Mouse (Mus musculus) telencephalon, adult 2 months (tissue): ENCODE measurements at regions not wholly inside any gene's neighbourhood (a gene's known extent, or its start where the extent isn't known, plus 50 kb on each side); places are given as distances from the start of the nearest gene placed in this dataset.

ENCODE experiments used
- DNase-seq: peaks from one replicate; pipeline ENCODE4 v3.0.0-alpha.2; 2011; ENCODE audit warnings: low read depth, low spot score

GRCm38 (mm10) chr10:66433490-66433889 lies 662.4 kb upstream of the Jmjd1c start:
- DNase-seq, result peak; percentile 71

DNA sequence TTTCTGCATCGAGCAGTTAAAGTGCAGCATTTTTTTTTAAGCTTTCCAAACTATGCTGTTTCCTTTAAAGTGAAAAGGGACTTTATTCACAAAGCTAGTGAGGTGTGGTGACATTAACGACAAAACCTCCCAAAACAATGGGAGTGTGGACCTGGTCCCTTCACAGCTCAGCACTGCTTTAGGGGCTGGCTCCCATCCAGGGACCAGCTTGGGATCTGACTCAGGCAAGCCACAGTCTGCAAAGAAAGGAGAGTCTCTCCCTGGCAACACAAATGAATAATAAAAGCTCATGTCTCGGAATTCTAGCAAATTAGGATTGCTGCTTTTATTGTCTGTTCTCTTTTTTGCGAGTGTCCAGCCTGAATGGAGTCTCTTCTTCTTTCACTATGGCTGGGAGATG lies 625.2 kb upstream of the Jmjd1c start:
- no peak for DNase-seq

GRCm38 (mm10) chr10:66472038-66472437 lies 623.9 kb upstream of the Jmjd1c start:
- no peak for DNase-seq

- no peak for DNase-seq
Observed at GRCm38 (mm10) chr10:66475187-66475735, 620.7 kb upstream of the Jmjd1c start.

DNA sequence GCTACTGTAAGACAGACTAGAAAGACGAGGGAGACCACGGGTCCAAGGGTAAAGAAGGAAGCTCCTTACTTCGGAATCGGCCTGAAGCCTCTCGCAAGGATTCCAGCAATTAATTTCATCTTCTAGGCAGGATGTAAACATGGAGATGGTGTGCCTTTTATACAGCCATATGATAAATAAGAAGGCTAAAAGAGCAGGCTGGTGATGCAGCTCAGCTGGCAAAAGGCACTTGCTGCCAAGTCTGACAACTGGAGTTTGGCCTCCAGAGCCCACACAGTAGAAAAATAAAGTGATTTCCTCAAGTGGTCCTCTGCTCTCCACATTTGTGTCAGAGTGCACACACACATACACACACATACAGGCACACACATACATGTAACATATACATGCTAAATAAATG lies 605.1 kb upstream of the Jmjd1c start:
- no peak for DNase-seq

DNA sequence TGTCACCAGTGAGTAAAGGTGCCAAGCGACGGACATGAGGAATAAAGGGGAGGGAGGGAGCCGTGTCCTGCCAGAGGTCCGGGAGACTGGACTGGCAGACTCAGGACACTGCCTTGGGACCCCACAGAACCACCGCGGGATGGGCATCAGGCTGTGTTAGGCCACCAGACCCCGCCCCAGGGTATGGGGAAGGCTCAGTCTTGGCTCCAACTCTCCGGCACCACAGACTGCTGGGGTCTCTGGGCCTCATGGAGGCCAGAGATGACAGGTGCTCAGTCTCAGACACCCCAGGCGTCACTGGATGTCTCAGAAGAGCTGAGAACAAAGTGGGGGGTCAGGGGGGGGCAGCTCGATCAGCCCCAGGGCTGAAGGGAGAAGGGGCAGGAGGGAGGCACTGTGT lies 604.1 kb upstream of the Jmjd1c start:
- DNase-seq, result no peak

- DNase-seq, result no peak
Observed at GRCm38 (mm10) chr10:66539846-66540245, 556.1 kb upstream of the Jmjd1c start.

GRCm38 (mm10) chr10:66546656-66547055 lies 549.3 kb upstream of the Jmjd1c start:
- DNase-seq, result peak; percentile 18

DNA sequence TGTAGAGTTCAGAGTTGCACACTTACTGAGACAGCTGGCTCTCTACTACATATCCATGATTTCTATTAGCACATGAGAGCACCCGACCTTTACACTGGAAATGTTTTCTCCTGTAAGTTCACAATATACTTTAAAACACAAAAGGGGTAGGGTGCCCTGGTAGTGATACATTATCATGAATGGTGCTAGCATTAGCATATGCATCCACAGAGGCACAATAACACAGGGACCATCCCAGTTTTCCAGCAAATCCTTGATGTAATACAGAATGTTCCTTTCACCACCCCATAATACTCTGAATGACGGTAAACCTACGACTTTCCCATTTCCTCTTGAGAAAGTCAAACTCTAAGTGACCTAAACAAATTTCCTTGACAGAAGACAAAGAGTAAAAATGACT lies 548.3 kb upstream of the Jmjd1c start:
- DNase-seq, result no peak

- DNase-seq, result no peak
Observed at GRCm38 (mm10) chr10:66548073-66548472, 547.9 kb upstream of the Jmjd1c start.

DNA sequence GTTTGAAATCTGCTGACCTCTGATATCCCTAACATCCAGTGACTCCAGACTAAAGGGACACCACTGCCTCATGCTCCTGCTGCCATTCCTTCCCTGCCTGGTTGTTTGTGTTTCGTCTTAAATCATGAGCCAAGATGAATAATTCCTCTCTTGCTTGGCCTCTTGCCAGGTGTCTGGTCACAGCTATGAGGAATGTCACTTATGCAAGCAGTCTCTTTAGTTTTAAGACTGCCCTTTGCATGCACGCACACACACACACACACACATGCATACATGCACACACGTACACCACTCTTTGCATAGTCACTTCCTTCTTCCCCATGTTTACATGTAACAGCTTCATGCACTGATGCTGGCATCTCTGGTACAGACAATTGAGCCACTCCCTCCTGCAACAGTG lies 543.0 kb upstream of the Jmjd1c start:
- DNase-seq, result no peak

- DNase-seq, result no peak
Observed at GRCm38 (mm10) chr10:66554259-66554658, 541.7 kb upstream of the Jmjd1c start.

- DNase-seq, result no peak
Observed at GRCm38 (mm10) chr10:66558097-66558840, 537.7 kb upstream of the Jmjd1c start.

DNA sequence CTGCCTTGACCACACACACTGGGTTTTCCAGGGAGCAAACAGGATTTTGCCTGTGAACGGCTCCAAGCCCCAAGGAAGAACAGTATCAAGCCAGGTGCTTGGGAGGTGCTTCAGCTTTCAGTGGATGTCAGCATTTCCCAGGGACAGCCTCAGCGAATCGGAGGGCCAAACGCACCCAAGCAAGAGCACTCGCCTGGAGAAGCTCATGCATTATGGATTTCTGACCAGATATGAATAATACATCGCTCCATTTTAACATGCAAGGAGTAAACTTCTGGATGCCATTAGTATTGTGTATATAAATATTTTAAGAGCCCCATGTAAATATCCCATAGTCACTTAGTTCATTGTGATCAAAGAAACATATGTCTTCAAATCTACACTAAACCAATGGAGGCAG lies 530.6 kb upstream of the Jmjd1c start:
- no peak for DNase-seq

GRCm38 (mm10) chr10:66574846-66575535 lies 520.9 kb upstream of the Jmjd1c start:
- DNase-seq, result peak; percentile 41

DNA sequence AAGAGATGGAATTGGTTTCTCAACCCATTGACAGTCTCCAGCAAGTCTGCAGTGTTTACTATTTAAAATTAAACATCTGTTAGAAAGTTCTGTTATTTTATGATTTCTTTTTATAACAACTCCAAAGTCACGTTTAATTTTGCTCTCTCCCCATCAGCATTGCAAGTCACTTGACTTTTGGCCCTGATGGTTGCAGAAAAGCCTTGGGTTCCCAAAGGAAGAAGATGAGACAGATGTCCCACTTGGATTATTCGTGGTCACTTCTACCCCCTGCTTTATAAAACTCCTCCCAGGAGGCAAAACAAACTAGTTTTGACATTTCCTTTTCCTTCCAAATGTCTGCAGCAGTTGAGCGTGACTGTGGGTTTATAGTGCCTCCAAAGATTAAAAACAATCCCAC lies 502.9 kb upstream of the Jmjd1c start:
- DNase-seq, result no peak

- no peak for DNase-seq
Observed at GRCm38 (mm10) chr10:66593506-66593905, 502.4 kb upstream of the Jmjd1c start.

- DNase-seq, result peak; percentile 38
Observed at GRCm38 (mm10) chr10:66597952-66598351, 498.0 kb upstream of the Jmjd1c start.

DNA sequence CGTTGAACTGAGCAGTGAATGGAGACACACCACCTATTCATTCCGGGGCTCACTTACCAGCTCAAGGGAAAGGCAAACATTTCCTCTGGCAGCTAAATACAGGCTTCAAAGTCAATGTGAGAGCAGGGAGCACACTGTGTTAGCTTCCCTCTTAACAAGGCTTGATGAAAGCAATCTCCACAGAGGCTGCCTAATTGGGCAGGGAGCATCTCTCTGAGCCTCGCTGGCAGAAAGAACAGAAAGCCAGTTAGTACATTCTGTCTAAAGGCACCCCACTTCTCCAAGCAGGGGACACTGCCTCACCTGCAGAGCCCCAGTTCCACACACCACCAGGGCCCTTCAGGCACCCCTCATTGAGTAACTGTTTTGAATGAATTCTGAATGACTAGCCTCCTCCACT lies 488.8 kb upstream of the Jmjd1c start:
- no peak for DNase-seq

- DNase-seq, result no peak
Observed at GRCm38 (mm10) chr10:66616280-66616679, 479.6 kb upstream of the Jmjd1c start.

- DNase-seq, result no peak
Observed at GRCm38 (mm10) chr10:66630996-66631395, 464.9 kb upstream of the Jmjd1c start.

DNA sequence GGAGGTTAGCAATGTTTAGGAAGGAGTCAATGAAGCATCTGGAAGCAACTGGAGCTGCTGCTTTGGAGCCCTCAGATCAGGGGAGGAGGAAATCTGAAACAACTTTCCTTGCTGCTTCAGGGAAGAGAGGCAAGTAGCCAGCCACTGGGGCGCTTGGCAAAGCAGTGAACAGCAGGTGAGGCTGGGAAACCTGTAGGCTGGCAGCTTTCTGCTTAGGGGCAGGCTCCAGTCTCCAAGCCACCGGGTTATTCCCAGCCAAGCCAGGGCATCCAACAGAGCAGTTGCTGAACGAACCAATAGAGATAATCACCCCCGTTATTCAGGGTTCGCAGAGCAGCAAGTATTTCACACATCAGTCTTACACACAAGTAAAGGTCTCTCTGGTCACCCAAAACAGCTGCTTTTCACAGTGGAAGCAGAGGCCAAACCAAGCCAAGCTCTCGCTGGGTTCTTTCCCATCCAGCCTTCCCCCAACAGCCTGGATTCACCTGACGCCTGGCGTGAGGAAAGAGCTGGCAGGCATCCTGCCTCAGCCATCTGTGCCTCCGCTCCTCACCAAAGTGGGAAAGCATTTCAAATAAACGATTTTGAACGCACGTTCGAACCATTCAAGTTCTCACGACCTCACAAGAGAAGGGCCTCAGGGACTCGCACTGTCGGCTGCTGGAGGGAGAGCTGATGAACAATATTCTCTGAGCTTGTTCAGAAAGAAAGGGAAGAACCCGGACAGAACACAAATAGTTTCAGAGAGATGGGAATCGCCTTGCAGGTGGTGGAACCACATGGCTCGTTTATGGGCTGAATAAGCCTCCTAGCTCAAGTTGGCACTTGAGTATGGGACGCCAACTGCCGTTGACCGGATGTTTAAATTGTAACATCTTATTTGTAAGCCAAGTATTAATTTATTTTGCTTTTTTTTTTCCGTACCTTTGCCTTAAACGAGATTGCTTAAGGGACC lies 454.8 kb upstream of the Jmjd1c start:
- DNase-seq, result peak; percentile 34
